Mouse (Mus musculus) liver, embryonic 11.5 days (tissue): ENCODE results near the gene Ptprg. TPM values are rescaled to one million over a fixed set of nuclear protein-coding genes. Genes with fewer than 3 reads are reported as not detected.

Experiments
- ATAC-seq: fragments of 200-750 bp; cut with Nextera tagmentation; replicated peaks from 2 replicates; pipeline ENCODE4 v1.8.0; 2017; ENCODE audit warnings: moderate number of reproducible peaks, mild to moderate bottlenecking, moderate TSS enrichment, moderate library complexity; ENCODE audit not compliant: low FRiP score
- DNase-seq: peaks from one replicate; pipeline ENCODE4 v3.0.0-alpha.2; 2017; ENCODE audit warnings: low spot score
- H3K27ac ChIP-seq: fragments of 300-500 bp; sonication (generic); 2 replicates; pipeline ENCODE4 v1.5.1; 2014; ENCODE audit warnings: mild to moderate bottlenecking, low read depth, low read length, control low read depth
- H3K27me3 ChIP-seq: fragments of 300-500 bp; sonication (generic); replicated peaks from 2 replicates; pipeline ENCODE4 v1.6.1; 2014; ENCODE audit warnings: low read length, mixed read lengths; ENCODE audit not compliant: control insufficient read depth, insufficient read depth
- H3K36me3 ChIP-seq: fragments of 300-500 bp; sonication (generic); 2 replicates; pipeline ENCODE4 v1.6.1; 2014; ENCODE audit warnings: mild to moderate bottlenecking, low read length, moderate library complexity, mixed read lengths; ENCODE audit not compliant: control insufficient read depth, insufficient read depth
- H3K4me1 ChIP-seq: fragments of 300-500 bp; sonication (generic); replicated peaks from 2 replicates; pipeline ENCODE4 v1.6.1; 2014; ENCODE audit warnings: low read length, mixed read lengths; ENCODE audit not compliant: control insufficient read depth, insufficient read depth
- H3K4me2 ChIP-seq: fragments of 300-500 bp; sonication (generic); 2 replicates; pipeline ENCODE4 v1.6.1; 2014; ENCODE audit warnings: mild to moderate bottlenecking, control low read depth, moderate library complexity
- H3K4me3 ChIP-seq: fragments of 300-500 bp; sonication (generic); 2 replicates; pipeline ENCODE4 v1.5.1; 2014; ENCODE audit warnings: low read depth, low read length, control low read depth
- H3K9ac ChIP-seq: fragments of 300-500 bp; sonication (generic); 2 replicates; pipeline ENCODE4 v1.6.1; 2014; ENCODE audit warnings: low read depth, low read length, control low read depth
- H3K9me3 ChIP-seq: fragments of 300-500 bp; sonication (generic); 2 replicates; pipeline ENCODE4 v1.6.1; 2016; ENCODE audit warnings: low read length, inconsistent platforms, mixed read lengths; ENCODE audit not compliant: control insufficient read depth
- WGBS: fragments of 180-500 bp; shearing (Covaris S2); extraction: QIAGEN DNeasy Blood & Tissue Kit; methylation state at CpG from one replicate; pipeline ENCODE4 v1.1.7; 2014; 5-methylcytosine and 5-hydroxymethylcytosine counted together
- polyA plus RNA-seq: library from polyadenylated mRNA; unstranded; fragments of >200 nt; fragmentation: Nextera tagmentation; extraction: Ambion mirVana; gene quantifications from 2 replicates; pipeline ENCODE4 v1.2.1, GENCODE M21; 2014

The Ptprg gene
- polyA plus RNA-seq, 1 experiment from 2014 or later: 8.6 TPM

- 74% methylated on average over 5 of the region's 5 CpGs for WGBS
- DNase-seq (no peak), ATAC-seq (no peak)
Observed at GRCm38 (mm10) chr14:12011766-12012165, 458.4 kb downstream of the Ptprg start.

GRCm38 (mm10) chr14:12025812-12026728, 472.7 kb downstream of the Ptprg start:
- DNase-seq (no peak), ATAC-seq (no peak)
- 87% methylated on average over 16 of the region's 16 CpGs for WGBS
- Histone ChIP-seq H3K36me3 (no peaks in the 10 kb centered on the region), H3K9me3 (no peaks in the 10 kb centered on the region), H3K4me3 (no peak overlapping the region), H3K9ac (no peak overlapping the region), H3K27me3 (no peaks in the 10 kb centered on the region), H3K4me2 (no peak overlapping the region), H3K27ac (no peak overlapping the region), H3K4me1 (no peaks in the 10 kb centered on the region)

More at GRCm38 (mm10) chr14:12011766-12012165, 458.4 kb downstream of the Ptprg start:
- Histone ChIP-seq H3K9me3 (no peaks in the 10 kb centered on the region), H3K9ac (no peak overlapping the region), H3K4me1 (no peaks in the 10 kb centered on the region), H3K36me3 (no peaks in the 10 kb centered on the region), H3K4me3 (no peak overlapping the region), H3K4me2 (no peak overlapping the region), H3K27me3 (no peaks in the 10 kb centered on the region), H3K27ac (no peak overlapping the region)

DNA sequence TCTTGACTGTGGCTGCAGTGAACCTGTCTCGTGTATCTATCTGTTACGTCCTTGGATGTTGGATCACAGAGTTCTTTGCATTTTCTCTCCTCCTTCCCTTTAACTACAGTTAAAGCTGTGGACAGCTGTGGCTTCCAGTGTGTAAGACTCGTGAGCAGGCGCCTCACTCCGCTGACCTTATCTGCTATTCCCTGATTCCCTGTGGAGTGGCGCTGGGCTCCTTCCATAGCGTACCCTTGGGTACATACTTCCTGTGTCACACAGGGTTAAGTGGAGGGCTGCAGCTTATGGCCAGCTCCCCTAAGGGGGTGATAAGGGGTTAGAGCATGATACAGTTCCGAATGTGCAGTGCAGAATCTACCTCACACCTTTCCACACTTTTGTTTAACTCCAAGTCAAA, 473.9 kb downstream of the Ptprg start:
- ATAC-seq (no peak), DNase-seq (no peak)
- Histone ChIP-seq H3K9me3 (no peaks in the 10 kb centered on the region), H3K4me2 (no peak overlapping the region), H3K27me3 (no peaks in the 10 kb centered on the region), H3K4me1 (no peaks in the 10 kb centered on the region), H3K27ac (no peak overlapping the region), H3K36me3 (no peaks in the 10 kb centered on the region), H3K4me3 (no peak overlapping the region), H3K9ac (no peak overlapping the region)
- 65% methylated on average over 8 of the region's 8 CpGs for WGBS

DNA sequence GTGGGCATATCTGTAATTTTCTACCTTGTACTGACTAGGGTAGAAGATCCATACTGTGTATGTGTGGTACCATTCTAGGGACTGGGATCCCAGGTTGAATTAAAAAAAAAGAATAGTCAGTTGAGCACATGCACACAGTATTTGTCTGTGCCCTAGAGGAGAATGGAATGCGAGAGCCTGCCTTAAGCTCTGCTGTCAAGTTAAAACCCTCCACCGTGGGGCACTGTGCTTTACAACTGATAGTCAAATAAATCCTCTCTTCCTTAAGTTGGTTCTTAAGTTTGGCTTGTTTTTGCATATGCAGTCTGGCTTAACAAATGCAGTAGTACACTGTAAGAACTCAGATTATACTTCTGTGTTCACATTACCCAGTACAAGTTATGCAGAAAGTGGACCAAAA, 476.6 kb downstream of the Ptprg start:
- Histone ChIP-seq H3K4me3 (no peak overlapping the region), H3K27ac (no peak overlapping the region), H3K4me2 (no peak overlapping the region), H3K27me3 (no peaks in the 10 kb centered on the region), H3K9me3 (no peaks in the 10 kb centered on the region), H3K9ac (no peak overlapping the region), H3K4me1 (no peaks in the 10 kb centered on the region), H3K36me3 (no peaks in the 10 kb centered on the region)
- DNase-seq: no peak
- WGBS: 71% methylated on average over 2 of the region's 2 CpGs
- ATAC-seq: no peak

DNA sequence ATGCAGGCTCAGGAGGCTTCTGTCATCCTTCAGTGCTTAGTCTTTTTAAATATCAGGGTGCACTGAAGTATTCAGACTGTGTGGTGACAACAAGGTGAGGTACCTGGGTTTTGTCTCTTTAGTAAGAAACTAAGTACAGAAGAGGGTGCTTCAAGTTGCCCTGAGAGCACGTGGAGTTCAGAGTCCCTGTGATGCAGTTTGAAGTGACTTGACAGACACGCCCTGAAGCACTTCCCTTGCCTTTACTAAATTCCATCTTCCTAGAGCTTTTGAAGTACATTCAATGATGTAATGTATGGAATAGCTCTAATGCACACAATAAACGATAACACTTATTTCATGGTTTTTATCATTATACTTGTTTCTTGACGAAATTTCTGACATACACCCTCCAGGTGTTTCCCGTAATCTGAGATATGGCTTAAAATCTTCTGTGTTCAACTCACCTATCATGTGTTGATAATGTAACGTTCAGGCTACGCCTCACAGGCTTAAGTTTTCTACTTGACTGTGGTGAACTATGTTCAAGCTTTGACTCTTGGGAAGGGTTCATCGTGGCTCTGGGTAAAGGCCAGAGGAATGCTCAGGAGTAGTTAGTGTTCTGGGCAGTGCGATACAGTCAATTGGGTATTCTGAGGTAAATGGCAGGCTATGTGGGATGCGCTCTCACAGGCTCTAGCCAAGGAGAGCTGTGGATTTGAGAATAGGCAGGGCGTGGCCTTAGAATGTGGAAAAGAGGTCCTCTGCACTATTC, 483.4 kb downstream of the Ptprg start:
- Histone ChIP-seq H3K36me3 (no peaks in the 10 kb centered on the region), H3K4me3 (no peak overlapping the region), H3K27ac (no peak overlapping the region), H3K9me3 (no peaks in the 10 kb centered on the region), H3K27me3 (no peaks in the 10 kb centered on the region), H3K4me2 (no peak overlapping the region), H3K9ac (no peak overlapping the region), H3K4me1 (no peaks in the 10 kb centered on the region)
- DNase-seq (no peak), ATAC-seq (no peak)
- 81% methylated on average over 11 of the region's 11 CpGs for WGBS

GRCm38 (mm10) chr14:12039743-12040142, 486.4 kb downstream of the Ptprg start:
- Histone ChIP-seq H3K27ac (no peak overlapping the region), H3K4me3 (no peak overlapping the region), H3K9me3 (no peaks in the 10 kb centered on the region), H3K9ac (no peak overlapping the region), H3K27me3 (no peaks in the 10 kb centered on the region), H3K4me2 (no peak overlapping the region), H3K36me3 (no peaks in the 10 kb centered on the region), H3K4me1 (no peaks in the 10 kb centered on the region)
- 70% methylated on average over 3 of the region's 3 CpGs for WGBS
- ATAC-seq (no peak), DNase-seq (no peak)

DNA sequence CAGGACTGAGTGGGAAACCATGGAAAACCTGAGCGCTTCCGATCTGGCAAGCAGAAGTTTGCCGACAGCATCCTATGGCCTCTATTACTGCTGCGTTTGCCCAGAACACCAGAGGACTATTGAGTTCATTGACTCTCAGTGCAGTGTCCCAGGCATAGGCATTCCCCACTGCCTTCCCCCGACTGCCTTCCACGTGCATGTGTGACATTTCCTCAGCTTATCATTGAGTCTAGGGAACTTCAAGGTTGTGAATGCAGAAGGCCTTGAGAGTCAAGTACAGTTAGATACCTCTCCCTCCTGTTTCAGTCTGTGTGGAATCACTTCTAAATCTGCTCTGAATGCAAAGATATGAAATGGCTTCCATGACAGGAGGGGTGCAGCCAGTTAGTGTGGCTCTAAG, 488.2 kb downstream of the Ptprg start:
- 87% methylated on average over 6 of the region's 6 CpGs for WGBS
- Histone ChIP-seq H3K36me3 (no peaks in the 10 kb centered on the region), H3K27me3 (no peaks in the 10 kb centered on the region), H3K27ac (no peak overlapping the region), H3K9ac (no peak overlapping the region), H3K4me3 (no peak overlapping the region), H3K4me2 (no peak overlapping the region), H3K9me3 (no peaks in the 10 kb centered on the region), H3K4me1 (no peaks in the 10 kb centered on the region)
- DNase-seq (no peak), ATAC-seq (no peak)

GRCm38 (mm10) chr14:12046226-12046882, 493.0 kb downstream of the Ptprg start:
- ATAC-seq: no peak
- Histone ChIP-seq H3K27me3 (no peaks in the 10 kb centered on the region), H3K4me3 (no peak overlapping the region), H3K4me1 (no peaks in the 10 kb centered on the region), H3K9me3 (no peaks in the 10 kb centered on the region), H3K4me2 (no peak overlapping the region), H3K9ac (no peak overlapping the region), H3K36me3 (no peaks in the 10 kb centered on the region), H3K27ac (no peak overlapping the region)
- DNase-seq: no peak
- 80% methylated on average over 3 of the region's 3 CpGs for WGBS
